Mouse (Mus musculus) hindbrain, embryonic 11.5 days (tissue): ENCODE data around the gene Tnfrsf9. TPM values are rescaled to one million over a fixed set of nuclear protein-coding genes. Genes with fewer than 3 reads are reported as not detected.

Source experiments
- ATAC-seq: fragments of 200-750 bp; cut with Nextera tagmentation; 2 replicates; pipeline ENCODE4 v1.8.0; 2017; ENCODE audit warnings: mild to moderate bottlenecking, moderate TSS enrichment, moderate library complexity; ENCODE audit not compliant: low FRiP score
- DNase-seq: peaks from one replicate; pipeline ENCODE4 v3.0.0-alpha.2; 2015; ENCODE audit warnings: low spot score
- H3K27ac ChIP-seq: fragments of 300-500 bp; sonication (generic); 2 replicates; pipeline ENCODE4 v1.5.1; 2014; ENCODE audit warnings: mild to moderate bottlenecking, low read depth, low read length
- H3K27me3 ChIP-seq: fragments of 300-500 bp; sonication (generic); 2 replicates; pipeline ENCODE4 v1.6.1; 2014; ENCODE audit warnings: mild to moderate bottlenecking, low read length, moderate library complexity, mixed read lengths; ENCODE audit not compliant: control insufficient read depth, insufficient read depth
- H3K36me3 ChIP-seq: fragments of 300-500 bp; sonication (generic); 2 replicates; pipeline ENCODE4 v1.6.1; 2014; ENCODE audit warnings: mild to moderate bottlenecking, low read length, moderate library complexity, mixed read lengths; ENCODE audit not compliant: control insufficient read depth, insufficient read depth
- H3K4me1 ChIP-seq: fragments of 300-500 bp; sonication (generic); replicated peaks from 2 replicates; pipeline ENCODE4 v1.6.1; 2014; ENCODE audit warnings: low read length, mixed read lengths; ENCODE audit not compliant: control insufficient read depth, insufficient read depth
- H3K4me2 ChIP-seq: fragments of 300-500 bp; sonication (generic); replicated peaks from 2 replicates; pipeline ENCODE4 v1.6.1; 2014; ENCODE audit warnings: mild to moderate bottlenecking, low read depth, low read length
- H3K4me3 ChIP-seq: fragments of 300-500 bp; sonication (generic); 2 replicates; pipeline ENCODE4 v1.5.1; 2014; ENCODE audit warnings: low read depth, low read length
- H3K9ac ChIP-seq: fragments of 300-500 bp; sonication (generic); 2 replicates; pipeline ENCODE4 v1.6.1; 2014; ENCODE audit warnings: low read depth, low read length
- H3K9me3 ChIP-seq: fragments of 300-500 bp; sonication (generic); 2 replicates; pipeline ENCODE4 v1.6.1; 2016; ENCODE audit warnings: low read length; ENCODE audit not compliant: control insufficient read depth
- WGBS: fragments of 180-500 bp; shearing (Covaris S2); extraction: QIAGEN DNeasy Blood & Tissue Kit; methylation state at CpG from one replicate; pipeline ENCODE4 v1.1.7; 2014; 5-methylcytosine and 5-hydroxymethylcytosine counted together
- polyA plus RNA-seq: library from polyadenylated mRNA; unstranded; fragments of >200 nt; fragmentation: Nextera tagmentation; extraction: Ambion mirVana; gene quantifications from 2 replicates; pipeline ENCODE4 v1.2.1, GENCODE M21; 2014

Tnfrsf9 gene
- polyA plus RNA-seq, 1 experiment from 2014 or later, result not detected

GRCm38 (mm10) chr4:150958536-150958935, 44.2 kb downstream of the Tnfrsf9 start:
- no peak overlapping the region for H3K4me3 ChIP-seq
- no peaks in the 10 kb centered on the region for H3K4me1 ChIP-seq
- no peaks in the 10 kb centered on the region for H3K27me3 ChIP-seq
- no peak overlapping the region for H3K27ac ChIP-seq
- no peak for ATAC-seq
- no peaks in the 10 kb centered on the region for H3K9me3 ChIP-seq
- H3K9ac ChIP-seq, result no peak overlapping the region
- no peaks in the 10 kb centered on the region for H3K36me3 ChIP-seq
- no peak overlapping the region for H3K4me2 ChIP-seq
- DNase-seq, result no peak
- 77% methylated on average over 7 of the region's 7 CpGs for WGBS

DNA sequence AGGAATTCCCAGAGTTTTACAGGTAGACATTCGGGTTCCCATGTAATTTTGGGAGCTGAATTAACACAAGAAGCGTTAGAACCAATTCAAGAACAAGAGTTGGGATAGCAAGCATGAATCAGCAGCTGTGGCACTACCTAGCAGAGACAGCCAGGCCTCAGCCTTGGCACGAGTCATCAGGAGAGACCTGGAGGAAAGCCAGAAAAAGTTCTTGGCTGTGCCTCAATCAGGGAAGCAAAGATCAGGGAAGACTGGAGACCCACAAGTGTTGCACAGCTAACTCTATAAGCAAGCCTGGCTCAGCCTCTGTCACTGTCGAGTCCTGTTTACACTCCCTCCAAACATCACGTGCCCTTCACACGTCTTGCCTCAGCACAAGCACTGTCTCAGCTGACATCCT, 47.9 kb downstream of the Tnfrsf9 start:
- Histone ChIP-seq H3K4me3 (no peak overlapping the region), H3K4me2 (no peak overlapping the region), H3K36me3 (no peaks in the 10 kb centered on the region), H3K9ac (no peak overlapping the region), H3K9me3 (no peaks in the 10 kb centered on the region), H3K4me1 (no peaks in the 10 kb centered on the region), H3K27ac (no peak overlapping the region), H3K27me3 (no peaks in the 10 kb centered on the region)
- DNase-seq (no peak), ATAC-seq (no peak)
- whole genome bisulfite sequencing, result 75% methylated on average over 6 of the region's 6 CpGs

DNA sequence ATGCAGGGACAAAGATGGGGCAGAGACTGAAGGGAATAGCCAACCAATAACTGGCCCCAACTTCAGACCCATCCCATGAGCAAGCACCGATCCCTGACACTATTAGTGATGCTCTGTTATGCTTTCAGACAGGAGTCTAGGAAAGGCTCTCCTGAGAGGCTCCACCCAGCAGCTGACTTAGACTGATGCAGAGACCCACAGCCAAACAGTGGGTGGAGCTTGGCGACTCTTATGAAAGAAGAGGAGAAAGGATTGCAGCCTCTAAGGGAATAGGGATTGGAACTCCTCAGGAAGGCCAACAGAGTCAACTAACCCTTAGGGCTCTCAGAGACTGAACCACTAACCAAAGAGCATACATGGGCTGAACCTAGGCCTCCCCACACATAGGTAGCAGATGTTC, 49.3 kb downstream of the Tnfrsf9 start:
- Histone ChIP-seq H3K9me3 (no peaks in the 10 kb centered on the region), H3K4me3 (no peak overlapping the region), H3K36me3 (no peaks in the 10 kb centered on the region), H3K27me3 (no peaks in the 10 kb centered on the region), H3K4me2 (no peak overlapping the region), H3K4me1 (no peaks in the 10 kb centered on the region), H3K27ac (no peak overlapping the region), H3K9ac (no peak overlapping the region)
- ATAC-seq, result no peak
- DNase-seq, result no peak
- WGBS, result 87% methylated on average over 2 of the region's 2 CpGs

DNA sequence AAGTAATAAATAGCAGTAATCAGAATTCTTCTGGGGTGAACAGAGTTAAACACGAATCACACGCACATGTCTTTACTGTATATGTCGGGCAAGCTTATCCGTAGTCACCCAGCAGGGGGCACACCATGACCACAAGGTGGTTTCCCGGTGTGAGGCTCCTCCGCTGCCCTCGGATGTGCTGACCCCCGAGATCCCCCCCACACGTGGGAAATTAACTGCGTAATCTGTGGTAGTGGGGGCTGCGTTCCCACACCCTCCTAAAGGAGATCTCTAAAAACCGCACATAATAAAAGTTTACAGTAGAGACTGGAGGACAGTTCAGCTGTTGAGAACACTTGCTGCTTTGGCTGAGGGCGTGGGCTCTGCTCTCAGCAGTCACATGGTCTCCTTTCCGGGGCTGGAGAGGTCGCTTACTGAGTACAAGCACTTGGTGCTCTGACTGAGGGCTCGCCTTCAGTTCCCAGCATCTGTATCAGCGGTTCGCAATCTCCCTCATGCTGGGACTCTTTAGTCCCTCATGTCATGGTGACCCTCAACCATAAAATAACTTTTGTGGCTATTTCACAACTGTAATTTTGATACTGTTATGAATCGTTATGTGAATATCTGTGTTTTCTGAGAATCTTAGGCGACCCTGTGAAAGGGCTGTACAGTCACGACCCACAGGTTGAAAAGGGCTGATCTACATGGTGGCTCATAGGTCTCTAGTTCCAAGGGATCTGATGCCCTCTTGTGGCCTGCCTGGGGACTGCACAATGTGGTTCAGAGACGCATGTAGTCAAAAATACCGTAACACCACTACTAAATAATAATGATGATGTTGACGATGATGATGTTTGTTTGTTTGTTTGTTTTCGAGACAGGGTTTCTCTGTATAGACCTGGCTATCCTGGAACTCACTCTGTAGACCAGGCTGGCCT, 50.5 kb downstream of the Tnfrsf9 start:
- Histone ChIP-seq H3K27me3 (no peaks in the 10 kb centered on the region), H3K9me3 (no peaks in the 10 kb centered on the region)

GRCm38 (mm10) chr4:150965555-150965951, 51.2 kb downstream of the Tnfrsf9 start:
- Histone ChIP-seq H3K36me3 (no peaks in the 10 kb centered on the region), H3K4me2 (no peak overlapping the region), H3K9ac (no peak overlapping the region), H3K4me1 (no peaks in the 10 kb centered on the region), H3K27ac (no peak overlapping the region), H3K9me3 (no peaks in the 10 kb centered on the region), H3K27me3 (no peaks in the 10 kb centered on the region), H3K4me3 (no peak overlapping the region)
- DNase-seq, result no peak
- WGBS, result 73% methylated on average over 11 of the region's 11 CpGs
- no peak for ATAC-seq

More for the DNA sequence above, 50.5 kb downstream of the Tnfrsf9 start:
- WGBS, result 16% methylated on average over 25 of the region's 25 CpGs
- Histone ChIP-seq H3K4me3 (no peak overlapping the region), H3K9ac (no peak overlapping the region), H3K4me1 (no peaks in the 10 kb centered on the region), H3K4me2 (no peak overlapping the region), H3K27ac (no peak overlapping the region), H3K36me3 (no peaks in the 10 kb centered on the region)
- no peak for ATAC-seq
- DNase-seq, result peak; percentile 89

- peak; percentile 72 for DNase-seq
- WGBS, result 23% methylated on average over 7 of the region's 7 CpGs
Observed at GRCm38 (mm10) chr4:150966556-150966955, 52.2 kb downstream of the Tnfrsf9 start.

GRCm38 (mm10) chr4:150968956-150969355, 54.6 kb downstream of the Tnfrsf9 start:
- WGBS, result 91% methylated on average over 8 of the region's 8 CpGs

More at GRCm38 (mm10) chr4:150966556-150966955, 52.2 kb downstream of the Tnfrsf9 start:
- H3K4me2 ChIP-seq, result no peak overlapping the region
- no peak for ATAC-seq
- no peak overlapping the region for H3K4me3 ChIP-seq
- no peaks in the 10 kb centered on the region for H3K9me3 ChIP-seq
- no peak overlapping the region for H3K27ac ChIP-seq
- no peaks in the 10 kb centered on the region for H3K36me3 ChIP-seq
- H3K27me3 ChIP-seq, result no peaks in the 10 kb centered on the region
- H3K4me1 ChIP-seq, result no peaks in the 10 kb centered on the region
- no peak overlapping the region for H3K9ac ChIP-seq

DNA sequence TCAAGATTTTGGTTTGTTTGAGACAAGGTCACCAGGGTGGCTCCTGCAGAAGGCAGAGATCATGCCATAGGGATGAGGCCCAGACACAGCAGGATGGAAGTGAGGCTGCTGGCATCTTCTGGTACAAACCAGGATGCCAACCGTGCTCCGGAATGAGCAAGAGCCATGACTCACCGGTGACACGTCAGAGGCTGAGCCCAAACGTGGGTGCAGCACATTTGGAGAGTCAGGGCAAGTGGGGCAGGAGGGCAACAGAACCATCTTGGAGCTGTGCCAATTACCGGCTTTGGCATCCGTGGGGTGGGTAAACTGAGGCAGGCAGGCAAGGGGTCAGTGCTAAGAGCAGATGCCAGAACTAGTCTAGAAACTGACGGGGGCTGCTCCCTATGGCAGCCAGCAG, 58.9 kb downstream of the Tnfrsf9 start:
- no peaks in the 10 kb centered on the region for H3K36me3 ChIP-seq
- no peak overlapping the region for H3K4me2 ChIP-seq
- H3K9me3 ChIP-seq, result no peaks in the 10 kb centered on the region
- no peak overlapping the region for H3K9ac ChIP-seq
- H3K27me3 ChIP-seq, result no peaks in the 10 kb centered on the region
- DNase-seq (no peak), ATAC-seq (no peak)
- WGBS, result 81% methylated on average over 8 of the region's 8 CpGs
- H3K4me3 ChIP-seq, result no peak overlapping the region
- H3K27ac ChIP-seq, result no peak overlapping the region
- H3K4me1 ChIP-seq, result no peaks in the 10 kb centered on the region

More at GRCm38 (mm10) chr4:150968956-150969355, 54.6 kb downstream of the Tnfrsf9 start:
- ATAC-seq (no peak), DNase-seq (no peak)
- no peak overlapping the region for H3K4me3 ChIP-seq
- no peak overlapping the region for H3K9ac ChIP-seq
- no peak overlapping the region for H3K4me2 ChIP-seq
- no peaks in the 10 kb centered on the region for H3K4me1 ChIP-seq
- no peak overlapping the region for H3K27ac ChIP-seq
- H3K36me3 ChIP-seq, result no peaks in the 10 kb centered on the region
- no peaks in the 10 kb centered on the region for H3K9me3 ChIP-seq
- H3K27me3 ChIP-seq, result no peaks in the 10 kb centered on the region

GRCm38 (mm10) chr4:150975145-150975544, 60.8 kb downstream of the Tnfrsf9 start:
- Histone ChIP-seq H3K4me3 (no peak overlapping the region), H3K4me2 (no peak overlapping the region), H3K9ac (no peak overlapping the region), H3K9me3 (no peaks in the 10 kb centered on the region), H3K4me1 (no peaks in the 10 kb centered on the region), H3K36me3 (no peaks in the 10 kb centered on the region), H3K27me3 (no peaks in the 10 kb centered on the region), H3K27ac (no peak overlapping the region)
- WGBS, result 43% methylated on average over 1 of the region's 1 CpGs
- ATAC-seq (no peak), DNase-seq (no peak)
